Mouse (Mus musculus): ENCODE results near the gene Tmem56.

Tmem56 gene

DNA sequence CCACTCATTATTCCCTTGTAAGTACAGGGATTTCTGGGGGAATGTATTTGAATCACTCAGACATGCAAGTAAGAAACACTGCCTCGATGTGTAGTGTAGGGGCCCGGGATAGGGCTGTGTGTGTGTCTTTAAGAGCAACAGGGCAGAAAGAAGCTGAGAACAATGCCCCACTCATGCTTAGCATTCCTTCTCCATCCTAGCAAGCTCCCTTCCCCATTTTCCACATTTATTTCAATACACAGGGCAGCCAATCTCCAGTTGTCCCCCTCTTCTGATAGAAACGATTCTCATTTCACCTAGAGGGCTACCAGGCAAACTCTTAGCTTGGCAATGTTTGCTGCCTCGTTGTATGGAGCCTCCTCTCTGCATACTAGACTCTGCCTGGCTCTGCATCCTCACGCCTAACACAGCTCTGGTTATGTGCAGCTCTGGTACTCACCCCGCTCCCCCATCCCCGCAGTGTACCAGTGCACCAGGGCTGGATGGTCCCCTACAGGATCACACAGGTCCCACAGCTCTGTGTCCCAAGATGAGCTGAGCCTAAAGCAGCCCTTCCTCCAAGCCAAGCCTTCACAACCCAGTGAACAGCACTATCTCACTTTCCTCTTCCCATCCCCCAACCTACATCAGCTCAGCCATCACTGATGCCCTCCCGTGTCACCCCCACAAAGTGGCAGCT is 42.4 kb downstream of the Tmem56 start:
- DNase-seq (ENCODE audit: low read depth, low spot score): no peak

DNA sequence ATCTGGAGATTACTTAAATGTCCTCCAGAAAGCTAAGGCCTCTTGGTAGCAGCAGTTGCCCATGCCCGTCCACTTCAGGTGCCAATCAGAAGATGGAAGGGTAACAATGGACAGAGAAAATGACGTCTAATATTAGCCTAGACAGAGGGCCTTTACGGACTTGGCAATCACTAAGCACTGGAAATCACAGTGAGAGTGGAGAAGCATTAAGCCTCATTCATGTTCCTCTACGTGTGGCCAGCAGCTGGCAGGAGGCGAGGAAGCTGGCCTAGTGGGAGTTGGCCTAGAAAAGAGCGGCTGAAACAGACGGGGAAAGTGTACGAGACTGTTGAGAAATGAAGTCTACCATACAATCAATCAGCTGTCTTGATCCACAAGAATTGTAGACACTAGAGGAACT is 43.8 kb downstream of the Tmem56 start:
- no peak for DNase-seq (ENCODE audit: low read depth, low spot score)

DNA sequence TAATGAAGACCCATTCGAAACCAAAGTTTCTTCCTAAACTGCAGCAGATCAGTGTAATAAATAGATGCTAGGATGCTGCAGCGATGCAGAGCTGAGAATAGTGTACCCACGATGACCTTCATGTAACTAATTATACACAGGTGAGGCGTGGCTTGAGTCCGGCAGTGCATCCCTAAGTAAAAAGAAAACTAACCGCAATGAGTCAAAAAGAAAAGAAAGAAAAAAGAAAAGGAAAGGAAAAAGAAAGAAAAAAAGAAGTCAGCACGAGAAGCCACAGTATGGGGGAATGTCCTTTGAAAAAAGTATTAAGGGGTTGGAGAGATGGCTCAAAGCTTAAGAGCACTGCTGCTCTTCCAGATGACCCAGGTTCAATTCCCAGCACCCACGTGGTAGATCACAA is 58.1 kb downstream of the Tmem56 start:
- DNase-seq (ENCODE audit: low read depth, low spot score): no peak

DNA sequence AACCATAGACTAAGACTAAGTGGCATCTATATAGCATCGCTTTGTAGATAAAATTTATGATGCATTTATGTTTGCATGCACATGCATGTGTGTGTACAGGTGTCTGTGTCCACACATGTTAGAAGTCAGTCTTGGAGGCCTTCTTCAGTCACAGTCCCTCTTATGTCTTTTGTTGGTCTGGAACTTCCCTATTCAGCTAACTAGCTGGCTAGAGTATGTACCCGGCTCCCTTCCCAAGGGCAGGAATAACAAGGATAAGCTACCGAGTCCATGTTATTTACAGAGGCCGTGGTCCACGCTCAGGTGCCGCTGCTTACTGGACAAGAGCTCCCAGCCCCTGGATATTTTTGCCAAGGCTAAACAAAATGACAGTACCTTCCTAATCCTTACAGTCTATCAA is 58.7 kb downstream of the Tmem56 start:
- no peak for DNase-seq (ENCODE audit: low read depth, low spot score)

DNA sequence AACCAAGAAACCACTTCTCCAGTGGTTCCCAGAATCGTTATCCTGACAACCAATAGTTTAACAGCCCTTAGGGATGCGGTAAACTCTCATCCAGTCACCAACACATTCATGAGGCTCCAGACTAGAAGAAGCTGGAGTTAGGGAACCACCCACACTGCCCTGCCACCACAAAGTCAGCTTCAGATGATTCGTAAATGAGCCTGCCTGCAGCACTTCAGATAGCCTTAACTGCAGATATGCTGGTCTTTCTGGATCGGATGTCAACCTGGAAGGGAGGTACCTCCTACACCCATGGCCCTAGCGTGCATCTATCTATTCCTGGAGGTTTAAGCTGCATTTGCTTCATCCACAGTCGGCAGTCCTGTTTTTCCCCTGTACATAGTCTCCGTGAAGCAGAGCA is 60.9 kb downstream of the Tmem56 start:
- DNase-seq (ENCODE audit: low read depth, low spot score): no peak

DNA sequence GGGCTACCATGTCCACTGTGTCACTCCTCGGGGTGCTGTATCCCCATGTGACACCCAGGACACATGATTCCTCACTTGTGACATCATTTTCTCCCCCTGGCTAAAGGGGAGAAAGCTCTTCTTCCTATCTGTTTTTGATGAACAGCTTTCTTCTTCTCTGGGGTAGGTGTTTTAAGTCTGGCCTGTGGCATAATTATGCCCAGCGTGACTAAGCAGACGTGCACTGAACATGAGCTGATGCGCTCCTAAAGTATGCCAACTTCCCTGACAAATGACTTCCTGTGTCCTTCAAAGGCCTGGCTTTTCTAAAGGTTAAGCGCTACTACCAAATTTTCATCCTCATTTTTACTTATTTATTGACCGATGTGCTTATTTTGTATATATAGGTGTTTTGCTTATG is 65.9 kb downstream of the Tmem56 start:
- no peak for DNase-seq (ENCODE audit: low read depth, low spot score)

DNA sequence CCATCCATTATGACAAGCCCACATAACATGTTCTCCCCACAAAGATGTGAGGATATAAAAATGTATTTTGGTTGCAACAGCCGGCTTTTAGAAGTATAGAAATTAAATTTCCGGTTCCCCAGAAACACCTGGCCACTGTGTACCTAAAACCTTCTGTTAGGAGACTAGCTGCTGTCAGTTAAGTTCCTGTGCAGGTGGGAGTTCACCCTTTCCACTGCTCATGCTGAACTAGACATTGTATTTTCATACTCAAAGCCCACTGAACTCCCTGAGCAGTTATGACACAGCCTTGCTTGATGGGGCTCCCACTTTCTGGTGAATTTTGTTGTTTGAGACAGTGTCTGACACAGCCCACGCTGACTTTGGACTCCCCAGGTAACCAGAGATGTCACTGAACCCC is 69.4 kb downstream of the Tmem56 start:
- DNase-seq (ENCODE audit: low read depth, low spot score): no peak

DNA sequence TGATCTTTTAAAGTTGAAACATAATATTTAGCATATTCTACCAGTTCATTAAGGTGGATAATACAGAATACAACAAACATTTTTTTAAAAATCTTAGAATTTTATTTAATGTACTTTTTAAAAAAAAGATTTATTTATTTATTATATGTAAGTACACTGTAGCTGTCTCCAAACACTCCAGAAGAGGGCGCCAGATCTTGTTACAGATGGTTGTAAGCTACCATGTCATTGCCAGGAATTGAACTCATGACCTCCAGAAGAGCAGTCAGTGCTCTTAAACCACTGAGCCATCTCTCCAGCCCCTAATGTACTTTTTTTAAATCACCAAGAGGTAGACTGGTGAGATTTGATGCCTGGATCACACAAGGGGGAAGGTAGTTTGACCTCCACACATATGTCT is 70.7 kb downstream of the Tmem56 start:
- DNase-seq (ENCODE audit: low read depth, low spot score): no peak

DNA sequence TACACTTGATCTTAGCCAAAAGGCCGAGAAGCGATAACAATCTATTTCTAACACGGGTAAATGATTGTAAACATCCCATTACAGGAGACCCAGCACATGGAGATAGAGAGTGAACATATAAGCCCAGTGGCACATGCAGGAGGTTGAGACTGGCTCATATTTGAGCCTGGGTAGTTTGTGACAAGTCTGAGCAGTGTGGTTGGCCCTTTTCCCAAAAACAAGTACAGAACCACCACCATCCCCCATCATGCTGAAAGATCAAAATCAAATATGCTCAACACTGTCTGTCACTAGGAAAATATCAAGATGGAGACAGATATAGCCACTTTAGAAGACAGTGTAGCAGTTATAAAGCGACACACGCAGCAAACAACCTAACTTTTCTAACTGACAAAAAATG is 73.9 kb downstream of the Tmem56 start:
- DNase-seq (ENCODE audit: low read depth, low spot score): no peak

DNA sequence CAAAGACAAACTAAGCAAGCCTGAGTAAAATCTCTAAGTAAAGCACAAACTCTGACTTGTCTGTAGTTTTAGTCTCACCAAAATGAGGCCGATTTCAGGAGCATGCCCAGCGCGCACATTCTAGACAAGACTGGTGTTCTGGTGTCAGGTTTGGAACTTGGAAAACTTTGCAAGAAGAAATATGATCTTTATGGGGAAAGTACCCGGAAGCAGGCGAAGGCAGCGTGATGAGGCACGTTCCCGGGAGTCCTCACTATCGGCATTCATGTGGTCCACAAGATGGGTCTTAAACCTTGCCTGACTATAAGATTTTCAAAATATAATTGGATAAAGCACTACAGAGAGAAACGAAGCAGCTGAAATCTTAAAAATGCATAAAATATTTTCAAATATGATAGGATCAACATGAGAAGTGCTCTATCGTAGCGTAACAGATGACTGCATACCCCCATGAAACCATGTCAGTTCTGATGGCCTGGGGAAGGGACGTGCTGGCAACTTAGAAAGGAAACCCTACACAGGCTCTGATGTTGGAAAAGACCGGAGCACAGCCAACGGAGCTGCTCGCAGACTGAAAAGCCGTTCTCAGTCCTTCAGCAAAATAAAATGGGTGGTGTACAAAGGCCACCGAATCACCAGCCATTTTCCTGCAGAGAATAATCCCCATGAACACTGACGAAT is 76.6 kb downstream of the Tmem56 start:
- DNase-seq (ENCODE audit: low read depth, low spot score): peak; percentile 43

DNA sequence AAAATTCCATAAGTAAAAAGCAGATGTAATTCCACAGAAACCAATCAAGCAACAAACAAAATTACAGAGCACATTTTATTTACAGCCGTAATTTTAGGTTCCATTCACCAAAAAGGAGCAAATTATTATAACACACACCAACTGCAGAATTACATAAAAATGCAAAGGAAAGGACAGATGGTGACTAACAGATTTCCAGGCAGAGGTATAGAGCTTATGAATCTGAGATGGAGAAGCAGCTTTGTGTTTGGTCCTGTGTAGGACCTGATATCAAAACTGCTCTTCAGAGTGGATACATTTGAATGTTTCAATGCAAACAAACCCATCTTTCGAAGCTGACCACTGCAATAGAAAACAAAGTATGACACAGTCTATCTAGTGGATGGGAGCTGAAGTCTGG is 80.3 kb downstream of the Tmem56 start:
- DNase-seq (ENCODE audit: low read depth, low spot score): no peak

DNA sequence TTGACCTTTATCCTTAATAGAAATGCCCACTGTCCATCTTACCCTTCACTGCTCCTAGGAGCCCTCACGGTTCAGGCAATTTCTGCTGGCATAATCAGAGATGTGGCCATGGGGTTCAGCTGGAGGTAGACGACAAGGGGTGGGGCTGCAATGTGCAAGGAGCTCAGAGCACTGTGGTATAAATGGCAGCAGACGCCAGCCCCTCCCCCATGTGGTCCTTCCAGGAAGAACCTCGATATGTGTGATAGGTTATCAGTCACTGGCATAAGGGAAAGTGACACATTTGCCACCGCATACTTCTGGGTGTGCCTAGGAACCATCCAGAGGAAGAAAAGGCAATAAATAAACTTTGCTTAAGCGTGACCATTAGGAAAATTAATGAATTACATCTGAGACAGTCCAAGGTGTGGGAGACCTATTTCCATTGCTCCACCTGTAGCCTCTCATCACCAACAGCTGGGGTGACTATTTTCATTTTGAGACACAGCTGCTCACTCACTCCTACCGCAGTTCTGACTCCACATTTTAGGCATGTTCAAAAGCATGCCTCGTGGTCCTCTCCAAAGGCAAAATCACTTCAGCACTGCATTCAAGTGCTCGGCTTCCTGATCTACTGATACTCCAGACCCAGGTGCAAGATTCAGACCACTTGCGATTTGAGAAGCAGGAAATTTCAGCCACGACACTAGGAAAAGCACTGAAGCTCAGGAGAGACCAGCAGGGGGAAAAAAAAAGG is 81.7 kb downstream of the Tmem56 start:
- no peak for DNase-seq (ENCODE audit: low read depth, low spot score)

DNA sequence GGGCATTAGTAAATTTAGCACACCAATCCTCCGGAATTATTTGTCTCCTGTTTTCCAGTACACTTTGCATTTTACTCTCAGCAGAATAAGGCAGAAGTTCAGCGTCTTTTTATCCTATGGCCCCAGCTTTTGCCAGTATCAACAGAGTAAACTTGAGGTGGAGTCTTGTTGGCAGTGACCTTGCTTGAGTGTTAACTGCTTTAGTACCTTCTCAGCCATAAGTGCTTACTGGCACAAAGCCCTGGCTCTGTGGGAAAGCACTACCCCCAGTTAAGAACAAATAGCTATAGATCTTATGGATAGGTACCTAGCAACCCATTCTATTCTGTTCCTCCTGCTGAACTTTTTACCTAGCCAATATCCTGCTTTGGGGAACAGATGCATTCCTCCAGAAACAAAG is 93.7 kb downstream of the Tmem56 start:
- DNase-seq (ENCODE audit: low read depth, low spot score): no peak

DNA sequence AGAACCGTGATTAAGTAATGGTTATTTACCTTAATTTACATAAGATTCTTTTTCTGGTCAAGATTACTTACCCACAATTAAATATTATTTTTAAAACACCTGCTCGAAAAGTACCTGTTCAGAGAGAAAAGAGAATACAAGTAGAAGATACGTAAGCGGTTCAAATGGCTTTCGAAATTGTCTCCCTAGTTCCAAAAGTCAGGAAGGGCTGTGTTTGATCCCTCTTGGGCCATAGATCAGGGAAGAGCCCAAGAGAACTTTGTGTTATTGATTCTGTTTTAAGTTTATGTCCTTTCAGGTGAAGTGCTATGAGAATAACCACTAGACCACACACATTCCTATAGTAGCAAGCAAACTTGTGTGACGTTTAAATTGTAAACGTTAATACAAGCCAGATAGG is 95.4 kb downstream of the Tmem56 start:
- no peak for DNase-seq (ENCODE audit: low read depth, low spot score)

DNA sequence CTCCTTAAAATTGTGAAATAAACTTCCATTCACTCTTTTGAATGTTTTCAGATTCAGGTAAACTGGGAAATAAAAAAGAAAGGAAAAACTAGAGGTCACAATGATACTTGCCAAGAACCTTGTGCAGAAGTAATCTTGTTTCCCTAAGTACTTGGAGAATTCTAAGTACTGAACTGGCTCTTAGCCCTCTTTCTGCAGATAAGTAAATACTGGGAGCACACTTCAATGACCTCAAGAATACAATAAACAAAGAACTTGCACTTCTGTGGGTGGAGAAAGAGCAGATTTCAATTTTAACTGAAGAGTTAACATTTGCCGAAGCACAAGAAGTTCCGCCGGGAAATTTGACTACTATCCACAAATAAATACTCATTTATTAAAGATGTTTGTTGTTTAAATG is 96.0 kb downstream of the Tmem56 start:
- no peak for DNase-seq (ENCODE audit: low read depth, low spot score)

DNA sequence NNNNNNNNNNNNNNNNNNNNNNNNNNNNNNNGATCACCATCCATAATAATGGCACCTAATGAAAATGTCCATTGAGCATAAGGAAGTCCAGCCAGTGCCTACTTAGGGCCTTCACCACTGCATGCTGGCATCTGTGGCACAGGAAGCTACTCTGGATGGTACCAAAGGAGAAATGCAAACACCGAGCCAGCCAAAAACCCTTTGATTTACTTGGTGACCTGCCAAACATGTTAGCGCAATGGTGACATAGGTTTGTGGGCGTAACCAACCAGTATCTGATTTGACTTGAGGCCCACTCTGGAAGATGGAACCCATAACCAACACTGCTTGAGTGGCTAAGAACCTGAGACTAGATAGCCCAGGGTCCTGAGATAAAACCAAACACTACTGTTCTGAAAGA is 97.7 kb downstream of the Tmem56 start:
- DNase-seq (ENCODE audit: low read depth, low spot score): no peak

DNA sequence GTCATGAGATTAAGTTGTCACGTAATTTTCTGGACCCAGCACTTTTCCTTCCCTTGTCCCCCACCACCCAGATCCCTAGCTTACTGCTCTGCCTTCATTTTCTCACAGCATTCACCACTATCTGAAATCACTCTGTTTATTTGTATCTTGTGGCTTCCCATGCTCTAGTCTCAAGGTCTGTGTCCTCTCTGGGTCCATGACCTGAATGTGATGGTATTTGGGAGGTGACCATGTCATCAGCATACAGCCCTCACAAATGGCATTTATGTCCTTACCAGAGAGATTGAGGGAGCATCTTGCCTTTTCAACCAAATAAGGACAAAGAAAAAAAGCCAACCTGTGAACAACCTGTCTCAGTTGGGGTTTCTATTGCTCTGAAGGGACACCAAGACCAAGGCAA is 106.9 kb downstream of the Tmem56 start:
- DNase-seq (ENCODE audit: low read depth, low spot score): no peak

DNA sequence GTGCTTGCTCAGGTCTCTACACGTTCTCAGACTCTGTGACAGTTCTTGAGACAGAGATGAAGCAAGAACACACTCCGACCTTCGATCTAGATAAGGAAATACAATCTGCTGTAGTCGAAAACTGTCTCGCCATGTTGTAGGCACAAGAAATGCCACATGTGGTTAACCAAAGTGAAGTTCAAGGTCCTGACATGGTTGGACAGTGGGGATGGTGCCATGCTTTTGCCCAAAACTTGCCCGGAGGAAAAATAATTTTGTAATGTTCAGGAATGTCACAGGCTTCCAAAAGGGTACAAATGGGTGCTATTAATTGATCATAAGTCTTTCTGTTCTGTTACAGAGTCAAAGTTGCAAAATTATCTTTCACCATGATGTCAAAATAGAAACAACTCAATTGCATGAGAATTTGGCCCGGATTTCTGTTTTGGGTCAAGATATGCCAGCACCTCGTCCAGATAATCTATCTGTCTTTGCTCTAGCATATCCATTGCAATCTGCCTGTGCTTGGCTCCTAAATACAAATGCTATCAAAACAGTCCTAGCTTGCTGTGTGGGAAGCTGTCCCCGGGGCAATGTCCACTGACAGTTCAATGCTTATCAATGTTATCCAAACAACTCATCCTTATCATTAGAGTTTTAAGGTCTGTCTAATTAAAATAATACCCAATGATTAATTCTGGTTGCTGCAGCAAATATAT is 108.5 kb downstream of the Tmem56 start:
- no peak for DNase-seq (ENCODE audit: low read depth, low spot score)

DNA sequence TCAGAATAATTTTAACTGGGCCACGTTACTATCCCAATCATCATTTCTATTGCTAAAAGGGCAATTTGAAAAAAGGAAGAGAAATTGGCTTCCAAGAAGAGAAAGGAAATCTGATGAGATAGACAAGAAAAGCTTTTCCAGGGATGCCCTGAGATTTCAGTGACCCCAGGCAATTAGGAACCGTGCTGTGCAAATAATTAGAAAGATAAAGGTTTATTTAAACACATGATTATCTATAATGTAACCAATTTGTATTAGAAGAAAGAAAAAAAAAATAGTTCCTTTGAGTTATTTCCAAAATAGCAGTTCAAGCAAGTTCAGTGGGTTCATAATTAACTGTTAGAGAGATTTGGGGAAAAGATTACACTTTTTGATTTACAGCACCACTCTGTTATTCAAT is 110.2 kb downstream of the Tmem56 start:
- no peak for DNase-seq (ENCODE audit: low read depth, low spot score)

DNA sequence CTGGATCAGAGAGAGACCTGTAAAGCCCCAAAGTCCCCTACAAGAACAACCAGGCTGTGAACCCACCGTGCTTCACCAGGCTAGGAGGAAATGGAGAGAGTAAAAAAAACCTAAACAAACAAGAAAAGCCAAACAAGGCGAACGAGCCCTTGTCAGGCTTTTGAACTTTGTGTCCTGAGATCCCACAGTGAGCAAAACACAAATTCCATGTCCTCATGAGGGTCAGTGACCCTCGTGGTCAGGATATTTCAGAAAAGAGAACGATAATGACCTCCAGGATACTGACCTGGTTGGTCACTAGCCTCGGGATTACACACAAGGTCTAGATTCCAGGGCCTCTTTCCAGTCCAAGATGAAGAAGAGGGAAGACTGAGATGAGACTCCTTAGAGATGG is 111.0 kb downstream of the Tmem56 start:
- no peak for DNase-seq (ENCODE audit: low read depth, low spot score)

DNA sequence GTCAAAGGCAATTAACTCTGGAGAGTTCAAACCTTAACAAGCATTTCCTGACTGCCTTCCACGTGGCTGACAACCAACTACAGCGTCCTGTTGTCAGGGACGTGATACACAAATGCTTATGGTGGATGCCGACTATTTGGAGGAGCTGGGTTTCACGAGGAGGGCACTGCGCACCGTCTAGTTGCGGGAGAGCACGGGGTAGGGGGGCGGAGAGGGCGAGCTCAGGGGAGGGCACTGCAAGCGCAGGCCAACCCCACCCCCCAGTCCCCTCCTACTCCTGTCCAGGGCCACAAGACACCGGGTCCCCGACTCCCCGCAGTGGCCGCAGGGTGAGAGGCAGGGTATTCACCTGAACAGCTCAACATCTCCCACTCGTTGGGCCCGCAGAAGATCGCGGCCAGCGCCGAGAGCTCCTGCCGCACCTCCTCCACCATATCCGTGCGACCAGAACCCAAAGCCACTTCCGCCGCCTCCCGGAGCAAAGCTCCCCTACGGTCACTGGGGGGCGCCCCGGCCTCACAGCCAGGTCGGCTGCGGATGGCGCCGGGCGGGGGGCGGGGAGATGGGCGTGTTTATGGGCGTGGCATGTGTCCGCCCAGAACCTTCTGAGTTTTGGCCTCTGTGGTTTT is 111.5 kb downstream of the Tmem56 start, which contains the start of gene Rwdd3:
Gene Rwdd3 (minus strand): TSS at position 453 of the 629 bp plus-strand sequence.
- peak; percentile 76 for DNase-seq (ENCODE audit: low read depth, low spot score)

DNA sequence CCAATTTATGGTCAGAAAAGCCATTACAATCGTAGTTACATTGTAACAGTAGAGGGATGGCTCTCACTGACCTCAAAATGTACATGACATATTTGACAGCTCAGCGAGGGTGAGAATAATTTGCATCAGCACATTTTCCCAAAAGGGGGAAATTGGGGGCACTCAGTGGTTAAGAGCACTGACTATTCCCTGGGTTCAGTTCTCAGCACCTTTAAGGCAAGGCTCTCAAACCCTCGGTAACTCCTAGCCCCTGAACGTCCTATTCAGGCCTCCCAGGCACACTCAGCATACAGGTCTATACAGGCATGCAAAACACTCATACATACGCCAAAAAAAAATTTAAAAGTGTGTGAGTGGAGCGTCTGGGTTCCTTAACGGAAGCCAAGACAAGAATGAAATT is 112.3 kb downstream of the Tmem56 start:
- DNase-seq (ENCODE audit: low read depth, low spot score): no peak
